Mouse (Mus musculus) hindbrain, embryonic 10.5 days (tissue): ENCODE measurements at regions not wholly inside any gene's neighbourhood (a gene's known extent, or its start where the extent isn't known, plus 50 kb on each side); places are given as distances from the start of the nearest gene placed in this dataset.

ENCODE experiments used
- DNase-seq: peaks from one replicate; pipeline ENCODE4 v3.0.0-alpha.2; 2017; ENCODE audit warnings: low spot score
- H3K27ac ChIP-seq: fragments of 300-500 bp; sonication (generic); 2 replicates; pipeline ENCODE4 v1.5.1; 2016; ENCODE audit warnings: mild to moderate bottlenecking, moderate library complexity
- H3K27me3 ChIP-seq: fragments of 300-500 bp; sonication (generic); 2 replicates; pipeline ENCODE4 v1.6.1; 2016; ENCODE audit warnings: mild to moderate bottlenecking; ENCODE audit not compliant: poor library complexity, insufficient read depth, severe bottlenecking
- H3K36me3 ChIP-seq: fragments of 300-500 bp; sonication (generic); 2 replicates; pipeline ENCODE4 v1.6.1; 2016; ENCODE audit warnings: mild to moderate bottlenecking, moderate library complexity
- H3K4me1 ChIP-seq: fragments of 300-500 bp; sonication (generic); replicated peaks from 2 replicates; pipeline ENCODE4 v1.6.1; 2016; ENCODE audit warnings: mild to moderate bottlenecking
- H3K4me3 ChIP-seq: fragments of 300-500 bp; sonication (generic); 2 replicates; pipeline ENCODE4 v1.5.1; 2016; ENCODE audit warnings: mild to moderate bottlenecking, moderate library complexity
- H3K9me3 ChIP-seq: fragments of 300-500 bp; sonication (generic); 2 replicates; pipeline ENCODE4 v1.6.1; 2016; ENCODE audit warnings: mild to moderate bottlenecking, moderate library complexity
- WGBS: fragments of 180-500 bp; shearing (Covaris S2); methylation state at CpG from one replicate; pipeline ENCODE4 v1.1.7; 2016; 5-methylcytosine and 5-hydroxymethylcytosine counted together

DNA sequence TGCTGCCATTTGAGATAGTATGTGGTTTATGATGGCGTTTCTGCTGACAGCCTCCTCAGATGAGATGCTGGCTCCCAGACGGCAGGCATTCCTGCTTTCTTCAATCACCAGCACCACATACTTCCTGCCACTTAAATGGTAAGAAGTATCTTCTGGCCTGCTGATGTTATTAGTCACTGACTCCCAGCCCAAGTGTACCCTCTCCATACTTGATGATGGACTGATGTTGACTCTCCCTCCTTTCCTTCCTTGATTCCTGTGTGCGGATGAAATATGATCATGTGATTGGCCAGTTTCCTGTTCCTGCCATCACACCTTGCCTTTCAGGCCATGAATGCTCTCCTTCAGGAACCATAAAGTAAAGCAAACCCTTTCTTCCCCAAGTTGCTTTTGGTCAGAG lies 50.8 kb upstream of the Rpl10-ps3 start:
- Histone ChIP-seq H3K27me3 (no peaks in the 10 kb centered on the region), H3K4me1 (no peaks in the 10 kb centered on the region), H3K27ac (no peak overlapping the region), H3K9me3 (no peaks in the 10 kb centered on the region), H3K4me3 (no peak overlapping the region), H3K36me3 (no peaks in the 10 kb centered on the region)
- DNase-seq, result no peak
- WGBS, result 89% methylated on average over 3 of the region's 3 CpGs

DNA sequence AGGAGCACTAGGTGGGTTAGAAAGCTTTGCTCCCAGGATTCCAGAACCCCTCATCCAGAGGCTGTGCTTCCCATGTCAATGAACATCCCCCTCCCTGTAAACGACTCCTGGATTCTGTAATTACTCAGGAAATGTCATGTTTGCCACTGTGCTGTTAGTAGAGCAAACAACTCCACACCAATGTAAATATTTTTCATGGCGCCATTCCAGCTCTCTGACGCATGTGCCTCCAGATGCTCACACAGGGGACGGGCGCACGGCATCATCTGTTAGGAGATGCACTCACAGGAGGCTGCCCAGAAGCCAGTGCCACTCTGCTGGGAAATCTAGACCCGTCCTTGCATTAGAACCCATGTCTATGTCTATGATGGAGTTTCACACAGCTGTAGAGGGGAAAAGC lies 51.3 kb upstream of the Rpl10-ps3 start:
- 85% methylated on average over 7 of the region's 7 CpGs for WGBS
- H3K4me1 ChIP-seq, result no peaks in the 10 kb centered on the region
- H3K9me3 ChIP-seq, result no peaks in the 10 kb centered on the region
- no peak overlapping the region for H3K4me3 ChIP-seq
- H3K36me3 ChIP-seq, result no peaks in the 10 kb centered on the region
- no peak for DNase-seq
- no peak overlapping the region for H3K27ac ChIP-seq
- no peaks in the 10 kb centered on the region for H3K27me3 ChIP-seq

DNA sequence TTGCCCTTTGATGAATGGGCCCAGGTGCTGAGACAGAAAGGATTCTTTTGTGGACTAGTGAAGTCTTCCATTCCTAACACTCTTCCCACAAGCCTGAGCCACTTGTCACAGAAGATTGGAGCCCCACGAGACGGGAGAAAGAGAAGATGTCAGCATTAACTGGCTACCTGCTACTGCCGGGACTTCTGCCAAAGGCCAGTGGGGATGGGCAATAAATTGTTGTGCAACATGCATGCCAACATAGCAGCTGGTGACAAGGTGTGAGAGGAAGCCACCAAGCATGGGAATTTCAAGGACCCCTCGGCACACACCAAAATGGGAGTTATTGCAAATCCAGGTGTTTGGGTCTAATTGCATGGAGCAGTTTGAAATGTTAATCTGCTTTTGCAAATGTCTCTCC lies 63.6 kb upstream of the Rpl10-ps3 start:
- no peak overlapping the region for H3K4me3 ChIP-seq
- no peaks in the 10 kb centered on the region for H3K36me3 ChIP-seq
- DNase-seq, result no peak
- no peaks in the 10 kb centered on the region; the same call in 1 of the 2 replicates for H3K27me3 ChIP-seq
- no peaks in the 10 kb centered on the region for H3K4me1 ChIP-seq
- WGBS, result 86% methylated on average over 4 of the region's 4 CpGs
- no peaks in the 10 kb centered on the region for H3K9me3 ChIP-seq
- H3K27ac ChIP-seq, result no peak overlapping the region

DNA sequence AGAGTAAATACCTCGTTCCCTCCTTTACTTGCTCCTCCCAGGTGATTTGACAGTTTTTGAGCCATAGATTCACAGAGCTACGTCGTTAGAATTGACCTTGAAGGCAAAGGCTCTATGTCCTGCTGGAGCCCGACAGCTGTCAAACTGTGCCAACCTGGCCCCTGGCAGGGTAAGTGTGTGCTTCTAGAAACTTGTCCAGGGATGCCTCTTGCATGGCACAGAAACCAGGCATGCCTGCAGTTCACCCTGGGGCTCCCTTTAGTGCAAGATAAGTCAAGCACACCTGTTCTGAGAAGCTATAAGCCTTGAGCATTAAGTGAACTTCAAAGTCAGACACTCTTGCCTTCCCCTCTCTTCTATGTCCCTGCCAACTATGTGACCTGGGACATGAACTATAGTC lies 64.1 kb upstream of the Rpl10-ps3 start:
- Histone ChIP-seq H3K27ac (no peak overlapping the region), H3K27me3 (no peaks in the 10 kb centered on the region; the same call in 1 of the 2 replicates), H3K4me1 (no peaks in the 10 kb centered on the region), H3K4me3 (no peak overlapping the region), H3K9me3 (no peaks in the 10 kb centered on the region), H3K36me3 (no peaks in the 10 kb centered on the region)
- WGBS, result 76% methylated on average over 4 of the region's 4 CpGs
- DNase-seq, result no peak

DNA sequence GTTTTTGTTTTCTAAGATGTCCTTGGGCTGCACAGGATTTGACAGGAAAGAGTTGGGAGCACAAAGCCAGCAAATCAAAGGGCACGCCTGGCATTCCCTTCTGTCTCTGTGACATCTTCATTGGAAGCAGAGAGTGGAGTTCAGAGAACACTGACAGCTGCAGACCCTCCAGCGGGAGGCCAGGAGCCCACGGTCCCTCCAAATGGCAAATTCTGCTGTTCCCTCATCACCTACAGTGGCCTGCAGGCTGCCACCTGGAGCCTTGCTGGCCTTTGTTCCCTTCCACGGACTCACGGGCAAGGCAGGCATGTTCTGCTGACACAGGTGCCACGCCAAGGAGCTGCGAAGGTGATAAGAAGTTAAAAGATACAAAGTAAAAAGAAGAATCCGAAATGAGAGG lies 68.2 kb upstream of the Rpl10-ps3 start:
- no peak overlapping the region for H3K4me3 ChIP-seq
- no peak overlapping the region for H3K27ac ChIP-seq
- no peaks in the 10 kb centered on the region for H3K9me3 ChIP-seq
- DNase-seq, result no peak
- no peaks in the 10 kb centered on the region for H3K4me1 ChIP-seq
- WGBS, result 68% methylated on average over 8 of the region's 8 CpGs
- H3K27me3 ChIP-seq, result no peaks in the 10 kb centered on the region; the same call in 1 of the 2 replicates
- H3K36me3 ChIP-seq, result no peaks in the 10 kb centered on the region

DNA sequence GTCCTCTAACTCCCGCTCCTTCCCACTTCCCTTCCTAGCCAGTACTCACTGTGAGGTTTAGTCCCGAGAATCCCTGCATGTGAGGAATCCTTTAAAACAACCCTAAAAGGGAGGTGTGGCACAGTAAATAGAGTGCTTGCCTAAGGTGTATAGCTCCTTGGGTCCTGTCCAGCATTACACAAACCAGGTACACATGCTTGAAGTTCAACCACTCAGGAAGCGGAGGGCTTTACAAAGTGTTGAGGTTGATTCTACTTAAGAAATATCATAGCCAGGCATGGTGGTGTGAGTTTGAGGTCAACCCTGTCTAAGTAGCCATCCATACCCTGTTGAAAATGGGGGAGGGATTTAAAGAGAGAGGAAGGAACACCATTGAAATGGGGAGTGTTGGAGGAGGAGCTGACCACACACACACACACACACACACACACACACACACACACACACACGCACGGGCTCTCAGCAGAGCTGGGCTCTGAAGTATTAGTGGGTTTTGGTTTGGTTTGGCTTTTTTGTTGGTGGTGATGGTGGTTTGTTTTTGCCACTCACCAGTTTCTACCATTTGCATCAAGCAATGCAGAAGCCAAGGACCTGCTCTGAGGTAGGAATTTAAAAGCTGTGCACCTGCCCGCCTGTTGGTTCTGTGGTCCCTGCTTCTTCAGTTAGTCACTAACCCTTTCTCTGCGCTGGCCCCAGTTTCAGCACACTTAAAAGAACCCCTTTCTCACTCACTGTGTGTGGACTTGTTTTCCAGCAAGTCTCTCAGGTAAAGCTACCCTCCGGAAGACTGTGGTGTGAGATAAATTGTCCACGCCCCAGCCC lies 69.0 kb upstream of the Rpl10-ps3 start:
- Histone ChIP-seq H3K9me3 (no peaks in the 10 kb centered on the region), H3K36me3 (no peaks in the 10 kb centered on the region), H3K4me3 (no peak overlapping the region), H3K27ac (no peak overlapping the region), H3K27me3 (no peaks in the 10 kb centered on the region; the same call in 1 of the 2 replicates), H3K4me1 (no peaks in the 10 kb centered on the region)
- WGBS, result 88% methylated on average over 9 of the region's 9 CpGs
- no peak for DNase-seq

DNA sequence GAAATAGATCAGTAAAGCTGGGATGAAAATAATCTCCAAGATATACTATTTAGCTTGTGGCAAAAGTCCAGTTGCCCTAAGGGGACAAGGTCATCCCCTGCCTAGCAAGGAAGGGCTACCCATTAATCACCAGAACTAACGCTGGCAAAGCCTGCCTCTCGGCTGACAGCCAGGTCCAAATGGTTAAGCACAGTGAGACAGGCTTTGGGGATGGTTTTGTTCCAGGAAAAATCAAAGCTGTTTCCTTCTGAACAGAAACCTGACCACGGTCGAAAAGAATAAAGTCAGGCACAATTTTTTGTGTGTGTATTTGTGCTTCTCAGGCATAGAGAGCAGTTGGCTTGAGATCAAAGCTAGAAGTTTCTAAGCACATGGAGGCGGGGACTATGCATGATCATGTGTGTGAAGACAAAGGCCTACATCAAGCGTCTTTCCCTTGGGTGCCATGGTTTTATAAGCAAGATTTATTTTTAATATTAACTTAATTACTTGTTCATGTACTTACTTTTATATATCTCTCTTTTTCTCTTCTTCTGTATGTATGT lies 70.1 kb upstream of the Rpl10-ps3 start:
- Histone ChIP-seq H3K4me1 (no peaks in the 10 kb centered on the region), H3K36me3 (no peaks in the 10 kb centered on the region), H3K27ac (no peak overlapping the region), H3K27me3 (no peaks in the 10 kb centered on the region; the same call in 1 of the 2 replicates), H3K9me3 (no peaks in the 10 kb centered on the region), H3K4me3 (no peak overlapping the region)
- 81% methylated on average over 6 of the region's 6 CpGs for WGBS
- DNase-seq, result no peak

DNA sequence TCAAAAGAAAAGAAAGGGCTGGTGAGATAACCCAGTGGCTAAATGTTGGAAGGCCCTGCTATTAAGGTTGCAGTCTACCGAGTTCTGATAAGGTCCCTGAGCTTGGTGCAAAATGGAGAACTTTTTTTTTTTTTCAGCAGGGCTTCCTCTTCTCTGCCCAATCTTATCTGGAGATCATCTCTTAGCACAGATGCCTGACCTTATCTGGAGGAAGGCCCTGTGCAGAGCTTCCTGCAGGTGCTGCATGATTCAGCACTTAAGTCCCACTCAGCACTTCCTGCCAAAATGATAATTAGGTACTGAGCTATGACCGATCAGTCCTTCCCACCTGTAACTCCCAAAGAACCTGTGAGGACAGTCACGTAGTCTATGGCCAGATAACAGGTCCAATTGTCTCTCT lies 71.9 kb upstream of the Rpl10-ps3 start:
- 82% methylated on average over 3 of the region's 3 CpGs for whole genome bisulfite sequencing
- Histone ChIP-seq H3K27me3 (no peaks in the 10 kb centered on the region; the same call in 1 of the 2 replicates), H3K9me3 (peaks cover 6% of the 10 kb centered on the region), H3K4me1 (no peaks in the 10 kb centered on the region), H3K27ac (no peak overlapping the region), H3K4me3 (no peak overlapping the region), H3K36me3 (no peaks in the 10 kb centered on the region)
- DNase-seq, result no peak

DNA sequence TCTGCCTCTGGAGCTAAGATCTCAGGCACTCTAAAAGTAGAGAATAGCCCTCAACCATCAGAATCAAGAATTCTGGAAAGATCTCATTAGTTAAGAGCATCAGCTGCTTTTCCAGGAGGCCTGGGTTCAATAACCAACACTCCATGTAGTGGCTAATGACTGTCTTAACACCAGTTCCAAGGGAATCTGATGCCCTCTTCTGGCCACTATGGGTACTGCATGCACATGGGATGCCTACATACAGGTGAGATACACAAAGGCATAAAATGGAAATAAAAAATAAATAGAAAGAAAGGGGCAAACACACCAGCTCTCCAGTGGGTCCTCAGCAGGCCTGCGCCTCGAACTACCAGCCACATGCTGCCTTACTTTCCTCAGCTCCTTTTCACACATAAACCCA lies 73.3 kb upstream of the Plet1 start:
- no peak overlapping the region for H3K4me3 ChIP-seq
- peaks cover 9% of the 10 kb centered on the region; the same call in 1 of the 2 replicates for H3K4me1 ChIP-seq
- H3K36me3 ChIP-seq, result no peaks in the 10 kb centered on the region
- no peak overlapping the region for H3K27ac ChIP-seq
- peak; percentile 22 for DNase-seq
- 89% methylated on average over 2 of the region's 2 CpGs for WGBS
- H3K27me3 ChIP-seq, result no peaks in the 10 kb centered on the region
- peaks cover 6% of the 10 kb centered on the region for H3K9me3 ChIP-seq

DNA sequence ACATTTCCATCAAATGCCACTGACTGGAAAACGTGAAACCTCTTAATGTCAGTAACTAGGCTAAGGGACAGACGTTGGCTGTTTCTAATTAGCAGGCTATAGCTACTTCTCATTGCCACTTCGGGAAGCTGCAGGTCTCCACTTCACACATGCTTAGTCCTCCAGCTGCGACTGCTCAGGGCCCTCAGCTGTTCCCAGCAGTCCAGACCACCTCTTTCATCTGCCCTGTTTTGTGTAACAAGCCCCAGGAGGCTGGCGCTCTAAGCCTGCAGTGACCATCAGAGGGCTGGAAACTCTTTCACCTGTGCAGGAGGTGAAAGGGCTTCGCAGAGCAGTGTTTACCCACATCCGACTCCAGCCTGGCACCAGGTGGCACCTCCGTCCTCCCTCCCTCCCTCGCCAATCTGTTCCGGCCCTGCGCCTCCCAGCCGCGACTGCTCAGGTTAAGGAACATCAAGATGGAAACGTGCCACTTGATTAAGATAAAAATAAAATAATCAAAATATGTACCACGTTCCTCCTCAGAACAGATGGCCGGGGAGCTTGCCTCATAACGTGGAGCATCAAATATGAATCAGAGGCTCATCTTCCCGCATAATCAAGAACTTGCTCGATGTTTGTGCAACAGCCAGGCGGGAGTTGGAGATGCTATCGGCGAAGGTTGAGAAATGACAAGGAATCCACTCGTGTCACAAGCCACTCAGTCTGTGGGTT lies 72.6 kb upstream of the Plet1 start:
- no peak for DNase-seq
- Histone ChIP-seq H3K36me3 (no peaks in the 10 kb centered on the region), H3K27ac (no peak overlapping the region), H3K9me3 (peaks cover 6% of the 10 kb centered on the region), H3K27me3 (no peaks in the 10 kb centered on the region), H3K4me1 (peaks cover 10% of the 10 kb centered on the region; the same call in 1 of the 2 replicates), H3K4me3 (no peak overlapping the region)
- WGBS, result 80% methylated on average over 23 of the region's 23 CpGs

DNA sequence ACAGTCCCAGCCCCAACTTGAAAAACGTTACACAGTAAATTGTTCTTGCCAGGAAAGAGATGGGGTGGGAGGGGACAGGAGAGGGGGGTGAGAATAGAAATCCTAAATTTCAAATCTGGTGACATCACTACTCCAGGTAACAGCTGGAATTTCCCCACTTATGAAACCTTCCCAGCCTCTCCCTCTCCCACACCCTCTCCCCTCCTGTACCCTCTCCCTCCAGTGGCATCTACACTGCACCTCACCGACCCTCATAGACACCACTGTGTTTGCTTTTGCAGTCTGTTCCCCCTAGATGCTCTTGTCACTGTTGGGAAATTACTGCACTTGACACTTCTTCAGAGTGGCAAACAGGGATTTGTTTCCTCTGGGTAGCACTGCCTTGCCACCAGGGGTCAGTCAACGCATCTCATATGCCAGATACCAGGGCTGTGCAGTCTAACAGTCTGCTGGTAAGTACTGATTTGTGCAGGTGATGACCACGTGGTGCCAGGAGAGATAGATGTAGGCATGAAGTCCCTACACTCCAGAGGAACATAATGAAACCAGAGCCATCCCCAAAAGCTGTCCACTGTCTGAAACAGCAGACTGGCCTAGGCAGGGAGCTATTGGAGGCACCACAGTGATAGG lies 68.3 kb upstream of the Plet1 start:
- DNase-seq, result no peak
- Histone ChIP-seq H3K9me3 (peaks cover 2% of the 10 kb centered on the region; the same call in 1 of the 2 replicates), H3K36me3 (no peaks in the 10 kb centered on the region), H3K4me1 (peaks cover 10% of the 10 kb centered on the region; the same call in 1 of the 2 replicates), H3K4me3 (no peak overlapping the region), H3K27me3 (0 out of 2 replicates have a peak, but pooled peaks cover 2% of the 10 kb centered on the region), H3K27ac (no peak overlapping the region)
- WGBS, result 42% methylated on average over 4 of the region's 4 CpGs

DNA sequence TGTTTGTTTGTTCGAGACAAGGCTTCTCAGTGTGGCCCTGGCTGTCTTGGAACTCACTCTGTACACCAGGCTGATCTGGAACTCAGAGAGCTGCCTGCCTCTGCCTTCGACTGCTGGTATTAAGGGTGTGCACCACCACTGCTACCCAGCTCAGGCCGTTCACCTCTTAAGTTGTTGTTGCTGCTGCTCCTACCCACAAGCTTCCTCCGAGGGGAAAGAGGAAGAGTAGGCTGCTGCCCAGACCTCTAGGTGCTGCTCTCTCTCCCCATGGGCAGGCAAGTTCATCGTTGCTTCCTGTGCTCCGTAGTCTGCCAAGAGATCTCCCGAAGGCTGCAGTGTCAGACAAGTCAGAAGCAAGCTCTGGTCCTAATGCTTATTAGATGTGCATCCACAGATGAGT lies 64.2 kb upstream of the Plet1 start:
- Histone ChIP-seq H3K36me3 (no peaks in the 10 kb centered on the region), H3K4me3 (no peak overlapping the region), H3K27ac (no peak overlapping the region), H3K9me3 (no peaks in the 10 kb centered on the region), H3K27me3 (0 out of 2 replicates have a peak, but pooled peaks cover 2% of the 10 kb centered on the region), H3K4me1 (peaks cover 9% of the 10 kb centered on the region; the same call in 1 of the 2 replicates)
- 90% methylated on average over 7 of the region's 7 CpGs for WGBS
- DNase-seq, result no peak
